Mouse (Mus musculus): ENCODE measurements around the gene Dlg2. TPM values are rescaled to one million over a fixed set of nuclear protein-coding genes. Genes with fewer than 3 reads are reported as not detected.

The Dlg2 gene
- total RNA-seq, 2 experiments from 2014 or later, result 0.60 to 1.2 TPM

DNA sequence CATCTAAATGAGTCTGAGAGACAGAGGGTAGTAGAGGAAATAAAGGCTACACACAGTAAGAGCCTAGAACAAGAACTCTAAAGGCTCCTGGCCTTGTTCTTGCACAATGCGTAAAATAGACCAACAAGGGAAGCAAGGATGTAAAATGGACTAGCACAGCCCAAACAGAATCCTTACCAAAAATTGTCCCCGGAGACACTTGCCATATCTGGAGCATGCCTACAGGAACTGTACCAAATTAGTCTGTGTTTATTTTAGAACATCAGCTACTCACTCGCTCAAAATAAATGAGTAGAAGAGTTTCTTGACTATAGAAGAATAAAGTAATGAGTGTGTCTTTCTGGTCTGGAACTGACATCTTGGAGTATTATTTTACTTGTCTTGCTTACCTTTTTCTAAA is 1812.3 kb downstream of the Dlg2 start:
- no peak for ATAC-seq (replicated peaks; ENCODE audit: low FRiP score, poor library complexity, severe bottlenecking)

DNA sequence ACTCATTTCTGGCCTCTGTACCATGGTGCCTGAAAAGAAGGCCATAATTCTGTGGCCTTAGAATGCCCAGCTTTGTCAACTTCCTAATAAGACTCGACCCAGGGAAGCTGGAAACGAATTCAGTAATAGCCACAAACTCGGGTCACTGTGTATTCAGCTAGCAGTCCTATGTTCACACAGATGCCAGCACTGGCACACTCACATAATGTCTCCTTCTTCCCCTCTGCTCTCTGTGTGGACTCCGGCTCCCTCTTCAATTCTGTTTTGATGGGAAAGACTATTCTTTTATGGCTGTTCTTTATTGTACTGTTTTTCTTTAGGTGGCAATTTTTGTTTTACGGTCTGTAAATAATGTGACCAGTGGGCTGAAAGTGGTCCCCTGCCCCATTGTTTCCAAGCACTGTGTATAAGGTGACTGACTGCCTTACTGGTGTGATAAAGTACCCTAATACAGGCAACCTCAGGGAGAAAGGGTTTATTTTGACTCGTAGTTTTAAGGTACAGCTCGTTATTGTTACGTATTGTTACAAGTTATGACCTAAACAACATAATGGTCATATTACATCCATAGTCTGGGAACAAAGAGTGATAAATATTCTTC is 1816.5 kb downstream of the Dlg2 start:
- ATAC-seq (replicated peaks; ENCODE audit: low FRiP score, poor library complexity, severe bottlenecking), result no peak

DNA sequence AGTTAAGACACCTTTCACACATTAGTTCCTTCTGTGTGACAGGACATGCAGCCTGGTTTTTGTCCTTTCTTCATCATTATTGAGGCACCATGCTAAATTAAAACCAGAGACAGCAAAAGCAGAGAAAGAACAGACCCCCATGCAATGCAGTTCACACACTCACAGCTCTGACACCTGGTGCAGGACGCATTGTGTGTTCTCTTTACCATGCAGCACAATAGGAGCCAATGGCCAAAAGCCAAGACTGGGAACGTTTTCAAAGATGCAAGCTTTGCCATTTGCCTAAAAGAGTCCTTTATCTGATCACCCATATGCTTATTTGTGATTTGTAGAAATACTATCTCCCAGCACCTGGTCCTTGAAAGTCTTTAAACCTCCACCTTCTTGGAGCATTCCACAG is 1824.6 kb downstream of the Dlg2 start:
- ATAC-seq (replicated peaks; ENCODE audit: low FRiP score, poor library complexity, severe bottlenecking), result no peak

DNA sequence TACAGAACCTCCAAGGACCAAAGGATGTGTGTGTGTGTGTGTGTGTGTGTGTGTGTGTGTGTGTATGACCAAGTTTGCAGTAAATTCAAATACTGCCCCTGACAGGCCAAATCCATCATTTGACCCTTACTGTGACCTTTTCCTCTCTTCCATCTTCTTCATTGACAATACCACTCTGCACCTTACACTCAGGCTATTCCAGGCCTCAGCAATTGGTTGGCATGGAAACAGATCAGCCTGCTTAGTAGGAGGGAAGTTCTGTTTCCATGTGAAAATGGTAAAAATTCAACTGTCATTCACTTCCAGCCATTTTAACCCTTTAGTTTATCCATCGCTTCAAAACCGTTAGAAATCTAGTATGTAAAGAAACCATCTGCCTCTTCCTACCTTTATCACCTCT is 1831.2 kb downstream of the Dlg2 start:
- ATAC-seq (replicated peaks; ENCODE audit: low FRiP score, poor library complexity, severe bottlenecking), result no peak

DNA sequence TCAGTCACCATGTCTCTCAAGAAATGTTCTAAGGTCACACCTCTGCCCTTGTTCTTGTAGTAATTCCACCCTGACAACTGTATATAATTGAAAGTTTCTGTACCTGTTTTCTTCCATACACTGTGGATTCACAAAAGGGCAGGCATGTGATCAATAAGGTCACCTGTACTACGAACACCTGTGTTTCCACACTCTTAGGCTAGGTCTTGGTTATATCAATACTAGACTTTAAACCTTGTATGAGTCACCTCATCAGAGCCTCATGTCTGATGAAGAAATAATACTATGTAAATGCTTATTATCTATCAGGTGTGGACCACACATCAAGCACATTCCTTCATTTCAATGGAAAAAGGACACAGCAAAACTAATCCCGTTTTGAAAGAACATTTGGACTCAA is 1831.7 kb downstream of the Dlg2 start:
- no peak for ATAC-seq (replicated peaks; ENCODE audit: low FRiP score, poor library complexity, severe bottlenecking)

DNA sequence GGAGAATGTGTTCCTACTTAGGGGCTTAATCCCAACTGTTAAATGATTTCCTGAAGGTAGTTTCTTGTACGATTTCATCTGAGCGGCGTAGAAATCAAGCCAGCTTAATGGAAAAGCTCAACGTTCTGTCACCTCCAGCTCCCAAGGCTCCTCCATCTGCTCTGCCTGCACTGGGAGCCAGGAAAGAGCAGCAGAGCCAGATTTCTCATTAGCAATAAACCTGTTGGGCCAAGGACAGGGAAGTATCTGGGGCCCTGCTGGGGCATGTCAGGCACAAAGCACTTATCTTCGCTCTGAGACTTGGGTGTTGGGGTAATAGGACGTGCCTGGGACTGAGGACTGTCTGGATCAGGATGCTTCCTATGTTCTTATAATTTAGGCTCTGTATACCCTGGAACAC is 1839.9 kb downstream of the Dlg2 start:
- no peak for ATAC-seq (replicated peaks; ENCODE audit: low FRiP score, poor library complexity, severe bottlenecking)

DNA sequence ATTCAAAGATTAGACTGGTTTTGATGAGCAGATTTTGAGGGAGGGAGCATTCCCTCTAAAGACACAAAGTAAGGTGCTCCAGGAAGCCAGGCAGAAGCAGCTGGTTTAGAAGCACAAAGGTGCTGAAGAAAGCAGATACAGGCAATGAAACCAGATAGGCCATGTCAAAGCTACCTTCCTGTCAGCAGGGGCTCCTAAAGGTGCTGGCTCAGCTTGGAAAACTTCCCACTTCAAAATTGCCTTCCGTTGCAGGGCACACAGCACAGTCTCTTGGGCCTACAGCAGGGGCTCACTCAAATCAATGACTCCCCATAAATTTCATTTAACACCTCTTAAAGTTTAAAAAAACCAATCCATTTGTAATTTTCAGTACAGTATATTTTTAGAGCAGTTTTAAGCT is 1843.0 kb downstream of the Dlg2 start:
- no peak for ATAC-seq (replicated peaks; ENCODE audit: low FRiP score, poor library complexity, severe bottlenecking)

DNA sequence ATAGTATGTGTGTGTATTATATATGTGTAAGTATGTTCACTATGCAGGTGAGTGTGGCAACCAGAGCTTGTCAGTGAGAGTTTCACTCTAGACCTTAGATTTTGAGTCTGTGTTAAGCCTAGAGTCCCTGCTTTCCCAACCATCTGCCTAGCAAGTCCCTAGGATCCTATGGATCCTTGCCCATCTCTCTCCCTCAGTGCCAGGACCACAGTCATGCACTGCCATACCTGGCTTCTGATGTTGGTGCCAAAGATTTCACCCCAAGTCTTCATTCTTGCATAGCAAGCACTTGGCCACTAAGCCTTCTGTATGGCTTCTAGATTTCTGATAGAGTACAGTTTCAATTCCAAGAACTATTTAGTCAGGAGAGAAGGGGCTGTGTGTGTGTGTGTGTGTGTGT is 1843.7 kb downstream of the Dlg2 start:
- no peak for ATAC-seq (replicated peaks; ENCODE audit: low FRiP score, poor library complexity, severe bottlenecking)

DNA sequence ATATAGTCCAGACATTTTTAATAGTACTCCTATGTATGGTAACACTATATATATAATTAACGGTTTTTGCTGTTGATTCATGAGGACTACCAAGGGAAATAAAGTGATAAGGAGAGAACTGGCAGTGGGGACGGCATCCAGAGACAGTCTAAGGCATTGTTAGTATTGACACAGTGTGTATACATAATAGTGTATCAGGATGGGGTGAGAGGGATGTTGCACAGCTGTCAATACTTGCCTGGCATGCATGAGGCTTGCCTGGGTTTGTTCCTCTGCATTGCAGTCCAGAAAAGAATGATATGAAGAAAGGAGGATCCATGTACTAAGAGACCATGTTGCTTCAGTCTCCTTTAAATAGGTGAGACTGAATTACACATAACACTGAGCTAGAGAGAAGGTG is 1845.3 kb downstream of the Dlg2 start:
- no peak for ATAC-seq (replicated peaks; ENCODE audit: low FRiP score, poor library complexity, severe bottlenecking)

DNA sequence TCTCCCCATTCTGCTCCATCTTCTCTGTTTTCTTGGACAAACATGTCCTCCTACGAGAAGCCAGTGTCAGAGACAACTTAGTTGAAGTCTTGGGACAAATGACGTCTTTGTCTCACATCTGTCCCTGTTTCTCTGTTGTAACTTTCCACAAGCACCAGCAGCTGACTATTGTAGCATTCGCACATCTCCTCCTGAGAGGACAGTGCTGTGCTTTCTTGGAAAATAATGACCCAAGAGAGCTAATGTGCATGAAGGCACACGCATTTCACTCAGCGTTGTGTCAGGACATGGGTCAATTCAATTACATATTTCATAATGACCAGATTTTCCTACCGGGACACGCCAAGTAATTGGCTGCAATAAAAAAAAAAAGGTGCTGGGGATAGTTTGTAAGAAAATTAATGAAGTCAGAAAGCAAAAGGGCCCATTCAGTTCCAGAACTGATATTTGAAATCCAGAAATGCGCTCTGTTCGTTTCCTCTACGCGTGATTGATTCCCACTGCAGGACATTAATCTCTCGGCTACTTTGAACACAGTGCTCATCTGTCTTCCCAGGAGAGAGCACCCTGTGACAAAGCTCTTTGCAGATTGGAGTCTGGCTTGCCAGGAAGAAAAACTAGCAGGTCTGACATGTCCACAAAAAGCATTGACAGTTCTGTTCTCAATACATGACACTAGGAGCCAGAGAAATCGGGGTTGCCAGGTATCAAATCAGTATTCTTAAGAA is 1846.0 kb downstream of the Dlg2 start:
- ATAC-seq (replicated peaks; ENCODE audit: low FRiP score, poor library complexity, severe bottlenecking), result no peak

DNA sequence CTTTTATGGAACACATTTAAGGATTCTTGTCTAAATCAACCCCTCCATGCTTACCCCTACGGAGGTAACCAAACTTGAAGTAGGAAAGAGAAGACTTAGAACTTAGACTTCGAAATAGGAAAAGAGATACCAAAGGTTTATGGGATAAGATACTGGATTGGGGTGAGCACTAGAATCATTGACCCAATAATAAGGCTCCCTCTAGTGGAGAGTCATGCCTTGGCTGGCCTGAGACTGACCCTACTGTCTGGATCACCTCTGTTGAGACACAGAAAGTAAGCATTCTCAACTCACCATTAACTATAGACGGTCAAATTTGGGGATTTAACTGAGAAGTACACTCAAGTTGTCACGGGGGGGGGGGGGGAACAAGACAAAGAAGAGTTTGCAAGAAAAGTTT is 1847.2 kb downstream of the Dlg2 start:
- ATAC-seq (replicated peaks; ENCODE audit: low FRiP score, poor library complexity, severe bottlenecking), result no peak

DNA sequence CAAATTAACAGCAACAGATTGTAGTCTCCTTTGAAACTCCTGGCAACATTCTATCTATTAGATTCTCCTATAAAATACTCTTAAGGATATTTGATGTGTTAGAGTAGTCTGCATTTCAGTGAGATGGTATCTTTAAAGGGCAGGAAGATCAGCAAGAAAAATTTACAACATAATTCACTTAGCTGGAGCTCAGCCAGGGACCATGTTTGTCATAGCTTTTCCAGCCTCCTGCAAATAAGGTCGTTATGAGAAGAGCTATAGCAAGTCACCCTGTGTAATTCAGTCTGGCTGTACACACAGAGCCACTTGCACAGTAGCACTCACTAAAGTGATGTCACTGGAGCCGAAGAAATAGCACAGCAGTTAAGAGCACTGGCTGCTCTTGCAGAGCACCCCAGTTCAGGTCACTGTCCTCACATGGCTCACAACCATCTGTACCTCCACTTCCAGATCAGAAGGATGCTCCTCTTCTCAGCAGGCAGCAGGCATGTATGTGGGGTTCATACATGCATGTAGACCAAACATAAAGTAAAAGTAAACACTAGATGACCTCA is 1850.9 kb downstream of the Dlg2 start:
- no peak for ATAC-seq (replicated peaks; ENCODE audit: low FRiP score, poor library complexity, severe bottlenecking)

DNA sequence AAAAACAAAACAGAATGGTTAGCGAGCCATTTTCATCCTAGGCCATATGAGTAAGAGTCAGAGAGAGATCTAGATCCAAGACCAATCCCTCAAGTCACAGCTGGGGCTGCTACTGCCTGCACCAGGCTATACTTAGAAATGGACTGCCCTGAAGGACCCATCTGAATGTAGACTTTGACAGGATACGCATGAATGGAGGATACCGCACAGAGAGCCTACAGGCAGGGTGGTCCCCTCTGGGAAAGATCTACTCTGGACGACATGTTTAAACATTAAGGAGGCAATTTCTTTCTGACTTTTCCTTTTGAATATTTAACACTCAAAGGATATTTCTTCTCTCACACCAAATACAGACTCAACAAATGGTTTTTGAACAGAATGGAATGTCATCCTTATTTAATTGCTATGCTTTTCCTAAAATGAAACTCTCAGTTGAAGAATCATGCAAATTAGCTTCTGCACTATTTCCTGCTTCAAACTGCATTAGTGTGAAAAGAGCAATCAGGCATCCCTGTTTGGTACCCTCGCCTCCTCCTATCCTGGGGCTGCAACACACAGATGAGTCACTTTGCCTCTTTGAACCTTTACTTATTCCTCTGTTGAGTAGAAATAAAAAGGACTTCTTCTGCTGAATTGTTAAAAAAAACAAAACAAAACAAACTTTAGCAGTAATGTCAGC is 1856.9 kb downstream of the Dlg2 start:
- no peak for ATAC-seq (replicated peaks; ENCODE audit: low FRiP score, poor library complexity, severe bottlenecking)

DNA sequence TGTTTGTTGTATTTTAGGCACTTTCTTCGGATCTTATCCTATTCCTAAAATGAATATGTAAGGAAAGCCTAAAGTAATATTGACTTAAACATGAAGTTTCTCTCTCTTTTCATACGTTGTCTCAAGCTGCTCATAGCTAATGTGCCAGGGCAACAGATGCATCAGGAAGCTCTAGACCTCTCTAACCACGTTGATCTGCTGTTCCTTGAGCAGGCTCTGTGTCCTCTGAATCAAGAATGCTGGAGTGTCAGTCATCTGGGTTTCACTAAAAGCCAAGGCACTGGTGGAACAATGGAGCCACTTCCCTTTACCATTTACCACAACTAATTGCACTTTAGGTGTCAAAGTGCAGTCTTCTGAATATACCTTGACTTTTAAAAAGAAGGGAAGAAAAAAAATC is 1880.1 kb downstream of the Dlg2 start:
- no peak for ATAC-seq (replicated peaks; ENCODE audit: low FRiP score, poor library complexity, severe bottlenecking)

DNA sequence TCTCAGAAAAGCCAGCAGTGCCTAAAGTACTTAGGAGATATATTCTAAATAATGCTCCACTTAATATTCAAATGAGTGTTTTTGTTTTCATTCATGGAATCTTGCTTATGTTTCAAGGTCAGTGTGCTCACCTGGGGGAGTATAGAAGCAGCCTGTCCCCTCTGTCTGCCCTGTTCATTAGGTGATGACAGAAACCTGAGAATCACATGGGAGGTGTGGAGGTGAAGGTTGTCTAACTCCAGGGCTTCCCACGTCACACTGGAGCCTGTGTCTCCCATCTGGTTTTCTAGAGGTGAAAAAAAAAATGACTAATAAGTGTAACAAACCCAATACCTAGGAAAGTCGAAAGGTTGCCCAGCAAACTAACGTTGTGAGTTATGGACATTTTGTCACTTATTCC is 1886.9 kb downstream of the Dlg2 start:
- ATAC-seq (replicated peaks; ENCODE audit: low FRiP score, poor library complexity, severe bottlenecking), result no peak

DNA sequence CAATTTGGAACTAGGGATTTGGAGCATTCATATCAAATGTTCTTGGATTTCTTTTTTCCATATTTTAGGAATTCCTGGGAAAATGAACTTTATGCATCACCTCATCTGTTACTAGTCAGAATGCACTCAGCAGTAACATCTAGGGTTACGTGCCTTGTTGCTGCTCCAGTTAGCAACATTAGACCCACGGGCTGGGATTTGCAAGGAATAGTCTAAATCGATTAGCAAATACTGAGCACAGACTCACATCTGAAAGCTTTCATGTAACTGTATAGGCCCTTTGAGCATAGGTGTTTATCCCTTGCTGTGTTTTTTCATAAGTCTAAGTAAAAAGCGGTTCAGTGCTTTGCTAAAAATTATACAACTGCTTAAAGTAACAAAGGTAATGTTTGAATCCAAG is 1887.3 kb downstream of the Dlg2 start:
- ATAC-seq (replicated peaks; ENCODE audit: low FRiP score, poor library complexity, severe bottlenecking), result no peak

DNA sequence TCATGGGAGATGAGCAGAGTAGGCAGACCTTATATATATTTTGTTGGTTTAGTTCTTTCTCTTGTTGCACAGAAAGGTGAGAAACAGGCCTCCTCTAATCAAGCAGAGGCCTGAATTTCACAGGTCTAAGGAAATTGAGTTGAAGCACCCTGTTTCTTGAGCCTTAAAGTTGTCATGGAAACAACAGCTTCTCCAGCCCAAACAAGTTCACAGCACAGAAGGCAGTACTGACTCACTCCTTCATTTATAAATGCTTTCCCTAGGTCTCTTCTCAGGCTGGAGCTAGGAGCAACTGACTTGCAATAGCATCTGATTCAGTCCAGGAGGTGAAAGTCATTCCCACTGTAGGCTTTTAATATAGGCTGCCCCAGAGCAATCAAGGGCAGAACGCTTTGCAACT is 1890.6 kb downstream of the Dlg2 start:
- ATAC-seq (replicated peaks; ENCODE audit: low FRiP score, poor library complexity, severe bottlenecking), result no peak

DNA sequence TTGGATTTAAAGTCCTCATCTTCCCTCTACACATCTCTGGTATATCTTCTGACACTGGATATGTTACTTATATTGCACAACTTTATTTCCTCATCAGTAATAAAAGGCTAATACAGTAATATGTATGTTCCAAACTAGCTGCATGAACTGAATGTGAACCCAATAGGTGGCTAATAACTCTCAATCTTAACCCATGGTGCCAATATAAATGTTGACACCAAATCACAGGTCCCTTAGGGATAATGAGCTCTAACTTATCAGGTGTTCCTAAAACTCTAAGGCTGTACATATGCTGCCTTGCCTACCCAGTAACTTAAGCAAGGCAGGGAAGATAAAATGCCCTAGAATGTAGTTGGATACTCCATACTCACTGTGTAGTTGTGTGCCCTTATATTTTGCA is 1894.0 kb downstream of the Dlg2 start:
- ATAC-seq (replicated peaks; ENCODE audit: low FRiP score, poor library complexity, severe bottlenecking), result no peak

DNA sequence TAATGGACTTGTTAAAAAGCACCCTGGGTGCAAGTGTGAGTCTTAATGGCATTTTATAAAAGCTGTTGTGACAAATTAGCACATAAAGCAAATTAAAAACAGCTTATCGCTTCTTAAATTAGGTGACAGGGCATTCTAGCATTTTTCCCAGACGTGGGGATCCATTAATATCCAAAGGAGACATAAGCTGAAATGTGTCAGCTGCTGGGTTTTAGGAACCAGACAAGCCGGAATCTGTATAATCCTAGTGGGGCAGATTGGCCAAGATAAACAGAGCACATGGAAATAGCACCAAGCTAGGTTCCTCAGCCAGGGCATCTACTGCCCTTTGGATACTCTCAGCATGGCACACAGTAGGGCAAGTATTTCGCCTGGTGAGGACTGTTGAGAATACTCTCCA is 1895.2 kb downstream of the Dlg2 start:
- no peak for ATAC-seq (replicated peaks; ENCODE audit: low FRiP score, poor library complexity, severe bottlenecking)

DNA sequence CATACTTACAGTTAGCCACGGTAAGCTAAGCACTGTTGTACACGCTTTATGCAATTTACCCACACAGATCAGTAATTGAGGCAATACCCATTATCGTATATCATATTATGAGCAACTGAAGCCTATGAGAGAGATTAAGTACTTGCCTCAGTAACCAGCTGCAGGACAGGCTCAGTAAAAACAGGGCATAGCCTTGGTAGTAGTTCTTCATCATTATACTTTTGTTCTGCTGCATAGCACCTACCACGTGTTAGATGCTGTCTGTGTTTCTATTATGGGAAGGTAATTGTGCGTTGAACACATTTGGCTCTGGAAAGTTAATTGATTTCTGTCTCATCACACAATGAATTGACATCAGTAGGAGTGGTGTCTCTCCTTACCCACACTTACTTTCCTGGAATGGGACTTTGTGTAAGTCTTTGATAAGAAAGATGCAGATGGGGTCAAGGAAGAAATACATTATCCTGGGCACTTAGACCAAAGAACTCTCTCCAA is 1897.4 kb downstream of the Dlg2 start:
- no peak for ATAC-seq (replicated peaks; ENCODE audit: low FRiP score, poor library complexity, severe bottlenecking)

DNA sequence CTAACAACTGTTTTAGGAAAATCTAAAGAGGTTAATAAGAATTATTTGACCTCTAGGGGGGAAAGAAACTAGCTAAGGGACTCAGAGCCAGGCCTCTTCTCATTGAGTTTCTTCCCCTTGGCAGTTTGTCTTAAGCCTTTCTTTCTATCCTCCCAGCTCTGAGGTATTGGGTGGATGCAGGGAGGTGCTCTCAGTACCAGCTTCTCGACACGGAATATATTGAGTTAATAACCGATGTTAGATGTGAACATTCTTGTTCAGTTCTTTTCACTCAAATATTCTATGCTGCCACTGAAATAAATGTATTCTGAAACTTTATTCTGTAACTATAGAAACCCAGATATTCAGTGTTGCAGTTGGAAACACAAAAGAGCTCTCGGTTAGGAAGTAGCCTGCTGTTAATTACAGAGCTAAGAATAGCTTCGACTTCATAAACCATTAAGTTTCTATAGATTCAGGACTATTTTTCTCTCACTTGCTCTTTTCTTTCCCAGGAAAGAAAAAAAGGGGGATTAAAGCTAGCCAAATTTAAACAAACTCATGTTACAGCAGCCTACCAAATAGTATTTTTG is 1907.5 kb downstream of the Dlg2 start:
- no peak for ATAC-seq (replicated peaks; ENCODE audit: low FRiP score, poor library complexity, severe bottlenecking)
